Mouse (Mus musculus) bone marrow, adult 2 months (tissue): ENCODE data around the gene Csn1s2b.

Experiments
- CTCF ChIP-seq: fragments of 200-500 bp; IDR thresholded peaks from 2 replicates; pipeline ENCODE4 v1.5.1; 2011; ENCODE audit warnings: low read length, control low read depth; ENCODE audit not compliant: control insufficient read depth, insufficient read depth
- POLR2A ChIP-seq: fragments of 200-500 bp; IDR thresholded peaks from 2 replicates; pipeline ENCODE4 v1.6.1; 2011; ENCODE audit warnings: low read depth, mild to moderate bottlenecking, control low read depth, low read length, borderline replicate concordance; ENCODE audit not compliant: control insufficient read depth

DNA sequence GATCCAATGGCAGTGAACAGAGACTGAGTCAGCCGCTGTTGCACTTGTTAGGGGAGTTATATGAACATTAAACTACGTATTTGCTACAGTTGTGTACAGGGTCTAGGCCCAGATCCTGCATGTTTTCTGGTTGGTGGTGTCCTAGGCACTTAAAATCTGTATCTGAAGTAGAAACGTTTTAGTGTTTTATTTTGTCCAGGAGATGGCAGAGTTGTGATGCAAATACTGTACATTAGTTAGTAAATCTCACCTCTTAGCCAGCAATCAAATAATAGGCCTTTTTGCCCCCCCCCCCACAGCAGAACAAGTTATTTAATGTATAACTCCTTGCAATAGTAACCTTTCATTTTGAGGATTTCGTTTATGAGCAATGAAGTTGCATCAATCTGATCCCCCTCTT lies 25.2 kb upstream of the Csn1s2b start:
- TF ChIP-seq CTCF: no peak
- no peak for TF ChIP-seq POLR2A
